Mouse (Mus musculus) heart, adult 2 months (tissue): ENCODE measurements around the gene Ptk7. TPM values are rescaled to one million over a fixed set of nuclear protein-coding genes. Genes with fewer than 3 reads are reported as not detected.

Source experiments
- DNase-seq, 2 experiments: peaks; one replicate each; pipeline ENCODE4 v3.0.0; 2021
- H3K27ac ChIP-seq: fragments of 200-600 bp; 2 replicates; pipeline ENCODE4 v1.8.1; 2022
- H3K27me3 ChIP-seq: fragments of 200-500 bp; 2 replicates; pipeline ENCODE4 v1.6.1; 2012; ENCODE audit warnings: mild to moderate bottlenecking, low read length, inconsistent platforms, mixed read lengths; ENCODE audit not compliant: control insufficient read depth, insufficient read depth
- H3K36me3 ChIP-seq: fragments of 200-500 bp; 2 replicates; pipeline ENCODE4 v1.6.1; 2012; ENCODE audit warnings: low read length, inconsistent platforms; ENCODE audit not compliant: control insufficient read depth, insufficient read depth
- H3K4me1 ChIP-seq: fragments of 200-500 bp; 2 replicates; pipeline ENCODE4 v1.6.1; 2011; ENCODE audit warnings: low read length; ENCODE audit not compliant: control insufficient read depth, insufficient read depth
- H3K4me3 ChIP-seq: fragments of 200-600 bp; 2 replicates; pipeline ENCODE4 v1.8.1; 2022
- H3K79me2 ChIP-seq: fragments of 200-500 bp; replicated peaks from 2 replicates; pipeline ENCODE4 v1.6.1; 2012; ENCODE audit warnings: mild to moderate bottlenecking, inconsistent platforms, low read length, moderate library complexity, mixed read lengths; ENCODE audit not compliant: control insufficient read depth, insufficient read depth
- H3K9ac ChIP-seq: fragments of 200-500 bp; 2 replicates; pipeline ENCODE4 v1.6.1; 2012; ENCODE audit warnings: low read depth, mild to moderate bottlenecking, control low read depth, inconsistent platforms, low read length, mixed read lengths
- CTCF ChIP-seq: fragments of 200-600 bp; IDR thresholded peaks from 2 replicates; pipeline ENCODE4 v1.8.1; 2022; ENCODE audit warnings: antibody characterized with exemption, mild to moderate bottlenecking, moderate library complexity
- EP300 ChIP-seq: fragments of 200-500 bp; IDR thresholded peaks from 2 replicates; pipeline ENCODE4 v1.6.1; 2011; ENCODE audit warnings: low read depth, low read length, control low read depth; ENCODE audit not compliant: insufficient read depth
- POLR2A ChIP-seq: fragments of 200-500 bp; IDR thresholded peaks from 2 replicates; pipeline ENCODE4 v1.6.1; 2011; ENCODE audit warnings: mild to moderate bottlenecking, low read depth, low read length, control low read depth; ENCODE audit not compliant: insufficient read depth
- WGBS: fragments of 180-500 bp; shearing (Covaris S2); methylation state at CpG from one replicate; pipeline ENCODE4 v1.1.7; 2018; 5-methylcytosine and 5-hydroxymethylcytosine counted together
- intact Hi-C: fragments of 180-260 bp; cut with DNase I; formaldehyde crosslinking; loops from one replicate; pipeline ENCODE4 v1.15.1; 2025
- polyA plus RNA-seq: library from polyadenylated mRNA; depleted of rRNA; stranded (reverse); fragments of >200 nt; gene quantifications from 2 replicates; pipeline ENCODE4 v1.2.3, GENCODE M21; 2012
- total RNA-seq, 2 experiments: library from RNA; stranded (reverse); gene quantifications; 2 replicates each; pipeline ENCODE4 v1.2.3; 2021

Gene Ptk7
- total and polyA plus RNA-seq, 3 experiments: 2.6 to 3.1 (median 2.6) TPM

- Histone ChIP-seq H3K4me3 (no peak overlapping the region), H3K27ac (no peak overlapping the region), H3K27me3 (no peaks in the 10 kb centered on the region), H3K4me1 (peaks cover 5% of the 10 kb centered on the region), H3K79me2 (no peaks in the 10 kb centered on the region), H3K9ac (no peak overlapping the region), H3K36me3 (no peaks in the 10 kb centered on the region)
- no peak for DNase-seq
- TF ChIP-seq EP300 (no peak), POLR2A (no peak), CTCF (no peak)
- WGBS: 93% methylated on average over 17 of the region's 17 CpGs
- intact Hi-C loops: loop anchor here (5.0 kb wide), 1 partner anchor 85 kb away; the partner anchor contains the start of gene Srf
These were observed 12.8 kb upstream of the Ptk7 start for GRCm38 (mm10) chr17:46642060-46642459.

- Histone ChIP-seq H3K4me3 (no peak overlapping the region), H3K36me3 (no peaks in the 10 kb centered on the region), H3K27ac (no peak overlapping the region), H3K27me3 (no peaks in the 10 kb centered on the region), H3K9ac (no peak overlapping the region), H3K4me1 (peaks cover 5% of the 10 kb centered on the region), H3K79me2 (no peaks in the 10 kb centered on the region)
- 79% methylated on average over 9 of the region's 9 CpGs for WGBS
- TF ChIP-seq POLR2A (no peak), EP300 (no peak), CTCF (no peak)
- intact Hi-C loops: loop anchor here (5.0 kb wide), 2 partner anchors 38 to 83 kb away; partner anchors contain the start of gene Srf
- no peak for DNase-seq
These were observed 10.6 kb upstream of the Ptk7 start for GRCm38 (mm10) chr17:46639929-46640328.

GRCm38 (mm10) chr17:46636831-46637523 is 7.7 kb upstream of the Ptk7 start:
- TF ChIP-seq EP300 (no peak), POLR2A (no peak), CTCF (peak; percentile 78)
- WGBS: 26% methylated on average over 15 of the region's 15 CpGs
- Histone ChIP-seq H3K36me3 (no peaks in the 10 kb centered on the region), H3K4me3 (no peak overlapping the region), H3K9ac (no peak overlapping the region), H3K4me1 (peaks cover 2% of the 10 kb centered on the region), H3K79me2 (no peaks in the 10 kb centered on the region), H3K27me3 (no peaks in the 10 kb centered on the region), H3K27ac (no peak overlapping the region)
- peak; percentile 54 to 63 for DNase-seq
- intact Hi-C loops: loop anchor here (2.0 to 5.0 kb wide), 2 partner anchors 35 to 112 kb away; no protein-coding TSS in a partner anchor

GRCm38 (mm10) chr17:46629685-46630441 is 559 bp upstream of the Ptk7 start:
- intact Hi-C loops: no loop called here
- WGBS: 36% methylated on average over 12 of the region's 12 CpGs

GRCm38 (mm10) chr17:46628471-46628790 is 873 bp downstream of the Ptk7 start:
- H3K27ac ChIP-seq: peak overlapping the region; percentile 51
- H3K9ac ChIP-seq: peak overlapping the region; percentile 81
- intact Hi-C loops: no loop called here
- H3K4me3 ChIP-seq: peak overlapping the region; percentile 72
- H3K36me3 ChIP-seq: no peaks in the 10 kb centered on the region
- no peaks in the 10 kb centered on the region for H3K27me3 ChIP-seq
- H3K79me2 ChIP-seq: no peaks in the 10 kb centered on the region
- DNase-seq: no peak
- H3K4me1 ChIP-seq: peaks cover 4% of the 10 kb centered on the region
- 3% methylated on average over 13 of the region's 13 CpGs for WGBS
- no peak for TF ChIP-seq CTCF

More at GRCm38 (mm10) chr17:46629685-46630441, 559 bp upstream of the Ptk7 start:
- peak; percentile 52 to 63 for DNase-seq
- no peak for TF ChIP-seq POLR2A
- TF ChIP-seq EP300: no peak
- TF ChIP-seq CTCF: no peak
- H3K79me2 ChIP-seq: no peaks in the 10 kb centered on the region
- H3K27me3 ChIP-seq: no peaks in the 10 kb centered on the region
- H3K36me3 ChIP-seq: no peaks in the 10 kb centered on the region
- H3K9ac ChIP-seq: peak overlapping the region; percentile 81; the same call in 1 of the 2 replicates
- no peak overlapping the region for H3K27ac ChIP-seq
- H3K4me3 ChIP-seq: peak overlapping the region; percentile 72
- H3K4me1 ChIP-seq: peaks cover 2% of the 10 kb centered on the region

- Histone ChIP-seq H3K9ac (no peak overlapping the region), H3K27me3 (no peaks in the 10 kb centered on the region), H3K79me2 (no peaks in the 10 kb centered on the region), H3K27ac (no peak overlapping the region), H3K4me1 (peaks cover 4% of the 10 kb centered on the region), H3K4me3 (no peak overlapping the region), H3K36me3 (no peaks in the 10 kb centered on the region)
- TF ChIP-seq POLR2A: no peak
- no peak for TF ChIP-seq EP300
- no peak for TF ChIP-seq CTCF
- WGBS: 76% methylated on average over 6 of the region's 6 CpGs
- no peak for DNase-seq
- intact Hi-C loops: no loop called here
These were observed 1.9 kb downstream of the Ptk7 start for GRCm38 (mm10) chr17:46627409-46627808.
